Mouse (Mus musculus): ENCODE data around the gene Hhat.

GRCm38 (mm10) chr1:192531490-192532146, 239.4 kb downstream of the Hhat start:
- TF ChIP-seq POLR2A (IDR thresholded peaks at IDR 0.05; ENCODE audit: insufficient read depth, low read depth, low read length) = no peak
- no peak for TF ChIP-seq CTCF (IDR thresholded peaks at IDR 0.05)
